Mouse (Mus musculus) erythroid progenitor cell, adult 5-6 weeks (primary cell): ENCODE measurements around the gene Slc38a11. TPM values are rescaled to one million over a fixed set of nuclear protein-coding genes. Genes with fewer than 3 reads are reported as not detected.

ENCODE experiments used
- ATAC-seq: replicated peaks from 2 replicates; pipeline ENCODE4 v1.8.0; 2016; ENCODE audit warnings: moderate number of reproducible peaks, mild to moderate bottlenecking, moderate TSS enrichment, inconsistent platforms; ENCODE audit not compliant: poor library complexity, low FRiP score, severe bottlenecking
- total RNA-seq, 2 experiments: library from RNA; stranded (forward) in 1 of 2; stranded (reverse) in 1 of 2; fragments of 150-400 nt in 1 of 2; fragments of 186-747, 209-891 nt in 1 of 2; gene quantifications; 2 replicates each; pipeline versions ENCODE4 v1.2.3 to v1.2.4; 2015 to 2017; ENCODE audit warnings: low replicate concordance in 2 of 2

Slc38a11 gene
- total RNA-seq (2015; ENCODE audit: low replicate concordance), result not detected in 2 replicates
- not detected in 2 replicates for total RNA-seq (2017; ENCODE audit: low replicate concordance)

DNA sequence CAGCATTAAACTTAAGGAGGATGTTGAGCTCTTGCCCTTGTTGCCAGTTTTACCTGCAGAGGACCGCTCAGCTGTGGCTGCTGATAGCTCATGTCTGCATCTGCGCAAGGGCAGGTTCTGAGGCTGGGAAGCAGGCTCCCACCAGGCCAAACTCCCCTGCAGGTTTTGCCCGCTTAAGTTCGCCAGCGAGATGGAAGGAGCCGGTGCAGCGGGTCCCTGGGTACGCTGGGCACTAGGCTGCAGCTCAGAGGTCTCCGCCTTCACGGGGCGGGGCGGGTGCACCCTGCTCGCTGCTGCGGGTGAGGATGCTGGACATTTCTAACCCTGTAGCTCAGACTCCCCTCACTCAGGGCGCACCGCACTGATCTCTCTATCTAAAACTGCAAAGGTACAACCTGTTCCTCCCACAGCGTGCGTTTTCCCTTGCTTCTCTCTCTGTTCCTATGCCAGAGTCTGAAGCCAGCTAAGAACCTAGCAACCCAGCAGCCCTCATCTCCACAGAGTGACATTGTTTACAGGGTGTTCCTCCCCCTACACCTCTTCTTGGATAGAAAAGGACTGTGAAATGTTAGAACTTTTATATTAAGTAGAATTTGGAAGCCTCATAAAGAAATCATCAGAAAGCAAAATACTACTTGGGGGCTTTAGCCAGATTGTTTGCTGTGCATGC, at the start of gene Slc38a11:
Gene Slc38a11, minus strand, starts transcription at position 207 of the 670 bp plus-strand sequence.
- ATAC-seq, result no peak

DNA sequence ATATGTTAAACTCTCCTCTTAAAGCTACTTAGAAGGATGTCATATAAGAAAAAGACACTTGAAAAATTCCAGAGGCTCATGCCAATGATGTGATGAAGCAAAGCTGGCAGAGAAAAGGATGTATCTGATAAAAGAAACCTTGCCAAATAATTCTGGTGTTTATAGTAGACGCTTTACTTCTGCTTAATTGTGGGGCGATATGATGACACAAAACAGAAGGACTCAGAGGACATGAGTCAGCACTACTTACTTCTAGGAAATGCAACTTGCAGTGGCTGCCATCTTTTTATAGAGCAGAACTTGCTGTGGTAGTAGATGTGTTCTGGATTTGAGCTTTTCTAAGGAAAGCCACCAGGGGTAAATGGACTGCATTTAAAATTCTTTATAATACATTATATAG, 43.3 kb upstream of the Slc38a11 start:
- ATAC-seq, result no peak

DNA sequence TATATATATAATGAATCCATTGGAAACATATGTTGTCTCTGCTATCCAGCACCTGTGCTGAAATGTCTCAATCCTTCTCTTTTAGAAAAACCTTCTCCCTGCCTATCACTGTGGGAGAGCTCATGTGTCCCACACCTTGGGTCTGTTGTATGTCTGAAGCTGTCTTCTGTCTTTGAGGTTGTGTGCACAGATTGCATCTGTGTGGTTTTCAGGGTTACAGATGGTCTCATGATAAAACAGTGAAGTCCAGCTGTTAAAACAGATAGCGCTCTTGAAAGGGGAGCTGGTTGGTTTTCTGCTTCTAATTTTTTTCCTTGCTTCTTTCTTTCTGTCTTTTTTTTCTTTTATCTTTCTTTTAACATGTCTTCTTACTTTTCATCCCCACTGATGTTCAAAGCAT, 41.6 kb upstream of the Slc38a11 start:
- ATAC-seq, result no peak

DNA sequence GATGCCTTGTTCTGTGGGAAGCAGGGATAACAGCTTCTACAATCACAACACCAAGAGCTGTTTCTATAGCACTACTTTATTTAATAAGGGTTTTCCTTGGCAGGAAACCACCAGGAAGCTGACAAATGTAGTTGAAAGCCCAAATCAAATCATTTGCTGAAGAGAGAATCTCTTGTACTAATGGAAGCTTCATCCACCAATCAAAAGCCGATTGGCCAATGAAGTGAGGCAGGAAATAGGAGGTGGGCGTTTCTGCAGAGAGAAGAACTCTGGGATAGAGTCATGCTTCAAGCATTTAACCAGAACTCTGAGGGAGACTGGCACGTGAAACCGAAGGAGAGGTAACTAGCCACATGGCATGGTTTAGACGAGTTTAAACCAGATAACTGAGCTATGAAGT, 38.2 kb upstream of the Slc38a11 start:
- ATAC-seq, result no peak

DNA sequence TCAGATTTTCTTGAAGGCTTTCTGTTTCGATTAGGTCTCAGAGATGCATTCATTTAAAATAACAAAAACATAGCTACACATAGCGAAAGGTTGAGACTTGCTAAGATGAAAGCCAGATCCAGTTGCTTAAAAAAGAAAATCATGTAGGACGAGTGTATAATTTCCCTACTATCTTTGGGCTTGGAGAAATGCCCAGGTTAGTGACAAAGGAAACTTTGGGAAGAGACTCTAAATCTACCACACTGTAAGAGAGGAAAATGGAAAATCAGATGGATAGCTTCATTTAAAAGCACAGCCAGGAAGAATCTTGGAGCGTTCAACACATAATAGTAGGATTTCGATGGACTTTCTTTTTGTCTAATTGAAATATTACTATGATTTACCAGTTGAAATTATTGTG, 36.1 kb upstream of the Slc38a11 start:
- ATAC-seq, result no peak

DNA sequence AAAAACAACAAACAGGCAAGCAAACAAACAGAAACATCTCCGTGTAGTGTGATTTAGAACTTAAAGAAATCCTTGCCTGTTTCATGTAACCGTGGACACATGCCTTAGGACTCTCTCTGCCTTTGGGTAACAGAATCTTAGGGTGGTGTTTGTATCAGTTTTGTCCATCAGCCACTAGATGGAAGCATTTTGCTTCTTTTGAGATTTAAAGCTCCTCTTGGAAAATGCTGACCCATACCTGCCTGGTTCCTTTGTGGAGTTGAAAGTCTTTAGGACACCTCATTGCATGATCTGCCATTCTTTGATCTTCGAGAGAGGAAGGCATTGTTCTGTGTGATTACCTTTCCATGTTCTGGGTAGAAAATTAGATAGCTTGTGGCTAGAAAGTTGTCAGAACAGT, 32.3 kb upstream of the Slc38a11 start:
- no peak for ATAC-seq

DNA sequence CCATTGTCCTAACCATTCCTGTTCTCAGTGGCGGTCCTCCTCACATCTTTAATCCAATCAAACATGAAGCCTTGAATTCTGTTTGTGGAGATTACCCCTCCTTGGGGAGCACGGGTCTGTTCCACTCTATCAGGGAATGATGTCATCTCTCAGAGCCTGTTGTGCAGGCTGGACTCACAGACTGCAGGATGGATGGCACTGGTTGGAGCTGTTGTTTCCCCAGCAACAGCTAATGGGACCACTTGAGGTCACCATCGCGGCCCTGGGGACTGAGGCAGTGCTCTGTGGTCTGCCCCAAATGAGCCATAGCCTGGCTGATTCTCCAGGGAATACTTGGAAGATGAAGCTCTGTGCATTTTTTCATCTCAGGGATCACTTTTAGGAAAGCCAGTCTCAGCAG, 29.2 kb upstream of the Slc38a11 start:
- ATAC-seq, result no peak

DNA sequence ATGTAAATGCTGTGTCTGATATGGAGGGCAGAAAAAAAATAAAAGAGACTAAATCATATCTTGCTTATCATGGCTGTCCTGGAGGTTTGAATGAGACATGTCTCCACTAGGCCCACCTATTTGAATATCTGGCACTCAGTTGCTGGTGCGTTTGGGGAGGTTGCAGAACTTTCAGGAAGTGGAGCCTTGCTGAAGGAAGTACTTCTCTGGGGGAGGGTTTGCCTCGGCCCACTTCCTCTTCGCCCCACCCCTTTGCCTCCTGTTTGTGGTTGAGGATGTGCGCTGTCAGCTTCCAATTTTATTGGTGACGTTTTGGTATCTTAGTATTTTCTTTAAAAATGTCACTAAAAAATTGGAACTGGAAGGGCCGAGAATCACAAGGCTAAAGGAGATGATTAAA, 27.5 kb upstream of the Slc38a11 start:
- ATAC-seq, result no peak

DNA sequence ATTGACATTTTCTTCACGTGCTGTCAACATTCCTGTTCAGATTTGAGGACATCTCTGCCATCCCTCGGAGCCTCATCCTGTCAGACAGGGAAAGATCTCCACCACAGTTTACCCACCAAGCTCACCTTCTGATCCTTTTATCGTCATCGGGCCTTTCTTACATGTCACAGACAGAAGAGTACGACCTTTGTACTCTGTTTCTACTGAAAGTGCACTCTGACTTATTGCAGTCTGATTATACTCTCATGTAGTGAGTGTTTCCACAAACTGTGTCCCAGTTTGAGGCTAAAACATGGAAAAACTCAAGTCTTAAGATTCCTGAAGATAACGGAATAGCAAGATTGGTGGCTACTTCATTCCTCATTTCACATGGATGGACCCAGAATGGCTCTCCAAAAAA, 21.0 kb upstream of the Slc38a11 start:
- no peak for ATAC-seq

DNA sequence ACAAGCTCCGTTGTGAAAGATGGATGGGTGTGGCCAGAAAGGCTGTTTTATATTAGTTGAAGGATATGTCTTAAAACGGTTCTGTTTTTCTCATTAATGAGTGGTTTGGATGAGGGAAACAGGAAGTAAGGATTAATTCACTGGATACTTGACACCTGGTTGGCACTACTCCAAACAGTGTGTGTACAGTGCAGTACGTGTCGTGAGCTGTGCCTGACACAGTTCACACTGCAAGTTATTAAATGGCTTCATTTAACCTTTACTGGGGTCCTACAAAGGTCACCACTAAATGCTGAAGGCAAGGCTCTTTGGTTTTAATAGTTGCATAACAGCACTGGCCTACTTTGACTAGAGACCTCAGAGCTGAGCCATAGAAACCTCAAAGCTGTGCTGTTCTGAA, 18.7 kb upstream of the Slc38a11 start:
- ATAC-seq, result no peak

DNA sequence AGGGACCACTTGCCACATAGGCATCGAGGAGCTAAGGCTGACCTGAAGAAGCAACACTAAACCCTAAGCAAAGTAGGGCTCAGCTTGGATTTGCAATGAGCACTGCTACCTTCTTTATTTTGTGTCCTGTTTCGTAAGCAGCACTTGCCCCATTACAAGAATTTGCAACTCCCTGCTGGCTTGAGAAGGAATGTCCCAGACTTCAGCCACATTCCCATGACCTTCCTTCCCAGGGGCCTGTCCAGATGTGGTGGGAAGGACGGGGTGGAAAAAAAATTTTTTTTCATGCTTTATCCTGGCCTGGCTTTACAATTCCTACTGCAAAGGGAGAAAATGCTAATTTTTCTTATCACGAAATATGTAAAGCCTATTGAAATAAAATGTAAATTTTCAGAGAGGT, 14.6 kb upstream of the Slc38a11 start:
- no peak for ATAC-seq

DNA sequence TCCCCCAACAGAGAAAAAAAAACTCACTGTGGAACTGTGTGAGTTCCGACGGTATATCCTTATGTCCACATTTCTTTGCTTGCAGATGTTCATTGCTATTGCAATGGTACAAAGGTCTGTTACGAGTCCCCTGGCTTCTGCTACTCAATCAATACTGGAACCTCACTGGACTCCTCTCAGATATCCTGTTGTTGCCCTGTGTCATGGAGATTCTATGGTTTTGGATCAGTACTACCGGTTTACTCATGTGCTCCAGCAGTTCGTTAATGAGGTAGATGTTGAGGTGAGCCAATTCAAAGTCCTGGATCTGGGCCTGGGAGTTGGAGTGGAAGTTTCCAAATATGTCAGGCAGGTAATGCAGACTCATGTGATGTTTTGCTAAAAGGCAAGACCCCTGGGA, 10.6 kb upstream of the Slc38a11 start:
- ATAC-seq, result no peak

DNA sequence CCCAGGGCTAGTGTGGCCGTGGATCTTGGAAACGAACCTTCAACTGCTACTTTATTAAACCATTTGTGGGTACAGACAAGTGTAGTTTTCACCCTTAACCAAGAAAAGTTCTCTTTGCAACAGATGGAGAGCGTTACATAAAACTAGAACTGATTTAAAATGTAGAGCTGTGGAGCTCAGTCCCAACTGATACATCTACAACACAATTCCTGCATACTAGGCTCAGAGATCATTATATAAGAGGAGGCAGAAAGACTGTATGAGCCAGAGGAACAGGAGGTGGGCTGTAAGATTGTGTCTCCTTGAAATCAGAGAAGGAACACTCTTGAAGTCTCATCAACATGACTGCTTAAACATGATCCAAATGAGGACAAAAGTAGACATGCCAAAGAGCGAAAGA, 9.2 kb upstream of the Slc38a11 start:
- ATAC-seq, result no peak

DNA sequence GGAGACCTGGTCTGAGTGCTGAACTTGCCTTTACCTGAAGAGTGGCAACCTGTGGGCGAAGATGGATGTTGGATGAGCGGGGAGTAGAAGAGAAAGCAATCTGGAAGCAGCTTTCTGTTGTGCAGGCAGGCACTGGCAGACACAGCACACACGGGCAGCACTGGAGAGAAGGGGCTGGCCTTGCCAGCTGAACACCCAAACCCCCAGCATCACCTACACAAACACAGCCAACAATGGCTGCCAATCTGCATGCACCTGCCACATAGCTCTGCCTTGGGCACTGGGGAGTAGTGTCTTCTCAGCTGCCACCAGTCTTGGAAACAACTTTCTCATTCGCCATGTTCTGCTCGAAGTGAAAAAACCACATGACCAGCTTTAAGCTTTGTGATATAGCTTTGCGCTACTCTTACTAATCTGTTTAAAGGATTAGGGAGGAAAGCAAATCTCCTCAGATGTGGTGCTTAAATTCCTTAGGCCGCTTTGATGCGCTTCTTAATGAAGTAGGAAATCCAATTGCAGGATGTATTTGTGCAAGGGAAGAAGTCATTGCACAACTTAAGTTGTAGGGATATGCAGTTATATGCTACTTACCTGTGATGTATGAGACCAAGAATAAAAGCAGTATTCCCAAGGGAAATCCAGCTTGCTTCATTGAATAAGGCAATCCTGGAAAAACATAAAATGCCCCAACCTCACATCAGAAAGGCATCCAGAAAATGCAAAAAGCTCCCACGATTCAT, 2.9 kb downstream of the Slc38a11 start:
- ATAC-seq, result no peak

DNA sequence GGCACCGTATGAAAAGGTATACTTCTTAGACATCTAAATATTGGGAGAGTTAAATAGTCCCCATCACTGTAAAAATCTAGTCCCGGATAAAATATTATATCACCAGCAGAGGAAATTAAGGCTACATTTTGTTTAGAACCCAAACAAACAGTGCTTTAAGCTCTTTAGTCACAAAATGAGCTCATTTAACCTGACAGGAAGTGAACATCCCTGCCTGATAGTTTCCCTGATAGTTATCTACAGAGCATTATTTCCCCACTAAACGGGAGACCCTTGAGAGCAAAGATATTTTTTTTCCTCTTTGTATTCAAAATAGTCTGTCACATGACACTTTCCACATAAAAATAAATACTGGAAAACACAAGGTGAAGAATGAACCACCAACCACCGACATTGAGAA, 16.5 kb downstream of the Slc38a11 start:
- no peak for ATAC-seq

DNA sequence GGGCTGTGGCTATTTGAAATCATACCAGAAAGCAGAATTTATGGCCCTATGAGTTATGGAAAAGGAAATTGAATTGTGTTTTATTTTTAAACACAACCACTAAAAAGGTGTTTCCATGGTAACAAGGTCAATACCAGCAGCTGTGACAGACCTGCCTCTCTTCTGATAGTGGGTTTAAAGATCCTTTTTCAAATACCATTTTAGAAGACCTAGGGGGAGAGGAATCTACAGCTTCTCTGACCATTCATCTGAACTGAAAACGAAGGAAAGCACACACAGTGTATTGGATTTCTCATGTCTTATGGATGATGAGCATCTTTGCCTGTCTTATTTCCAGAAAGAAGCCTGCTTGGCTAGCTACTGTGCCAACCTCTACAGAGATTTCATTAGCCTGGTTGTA, 16.9 kb downstream of the Slc38a11 start:
- ATAC-seq, result no peak

DNA sequence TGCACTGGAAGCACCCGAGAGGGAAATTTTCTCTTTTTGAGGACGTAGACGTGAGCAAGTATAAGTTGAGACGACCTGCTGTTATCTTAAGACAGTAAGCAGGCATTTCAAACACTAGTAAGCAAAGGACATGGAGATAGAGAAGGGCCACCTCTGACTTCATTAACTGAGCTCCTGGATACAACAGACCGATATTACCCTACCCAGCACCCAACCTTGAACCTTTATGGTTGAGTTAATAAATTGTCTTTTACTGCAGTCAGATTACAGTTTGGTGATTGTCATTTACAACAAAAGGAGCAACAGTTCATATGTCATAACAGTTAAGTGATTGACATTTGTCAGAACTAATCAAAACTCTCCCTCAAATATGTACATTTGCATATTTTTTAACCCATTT, 17.8 kb downstream of the Slc38a11 start:
- ATAC-seq, result no peak

DNA sequence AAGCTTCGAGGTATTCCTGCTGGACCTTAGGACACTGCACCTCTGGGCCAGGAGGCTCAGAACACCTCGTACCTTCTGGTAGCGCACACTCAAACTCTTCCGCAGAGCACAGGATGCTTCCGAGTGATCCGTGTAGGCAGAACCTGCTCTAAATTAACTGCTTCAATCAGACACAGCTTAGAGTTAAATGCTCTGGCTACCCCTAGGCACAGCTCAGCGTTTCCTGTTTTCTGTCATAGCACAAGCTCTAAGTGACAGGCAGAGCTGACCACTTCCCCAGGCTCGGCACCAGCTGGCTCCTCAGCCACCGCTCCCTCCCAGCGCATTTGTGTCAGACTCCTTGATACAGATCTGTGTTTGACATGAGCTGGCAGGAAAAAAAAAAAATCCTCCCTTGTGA, 21.8 kb downstream of the Slc38a11 start:
- no peak for ATAC-seq

DNA sequence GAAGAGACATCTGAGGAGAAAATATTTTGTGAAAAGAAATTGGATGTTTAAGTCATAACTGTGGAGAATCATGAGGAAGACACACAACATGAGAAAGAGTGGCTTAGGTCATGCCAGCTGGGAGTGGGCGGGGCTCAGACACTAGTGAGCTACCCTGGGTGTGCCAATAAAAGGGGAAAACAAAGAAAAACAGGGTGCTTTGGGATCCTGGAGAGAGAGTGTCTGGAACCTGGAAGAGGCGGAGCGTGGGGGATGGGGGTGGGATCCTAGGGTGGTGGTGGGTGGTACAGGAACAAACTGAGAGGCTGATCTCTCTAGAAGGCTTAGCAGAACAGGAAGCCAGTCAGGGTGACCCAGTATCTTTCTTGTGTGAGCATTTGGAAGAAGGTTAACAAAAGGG, 23.0 kb downstream of the Slc38a11 start:
- ATAC-seq, result no peak

DNA sequence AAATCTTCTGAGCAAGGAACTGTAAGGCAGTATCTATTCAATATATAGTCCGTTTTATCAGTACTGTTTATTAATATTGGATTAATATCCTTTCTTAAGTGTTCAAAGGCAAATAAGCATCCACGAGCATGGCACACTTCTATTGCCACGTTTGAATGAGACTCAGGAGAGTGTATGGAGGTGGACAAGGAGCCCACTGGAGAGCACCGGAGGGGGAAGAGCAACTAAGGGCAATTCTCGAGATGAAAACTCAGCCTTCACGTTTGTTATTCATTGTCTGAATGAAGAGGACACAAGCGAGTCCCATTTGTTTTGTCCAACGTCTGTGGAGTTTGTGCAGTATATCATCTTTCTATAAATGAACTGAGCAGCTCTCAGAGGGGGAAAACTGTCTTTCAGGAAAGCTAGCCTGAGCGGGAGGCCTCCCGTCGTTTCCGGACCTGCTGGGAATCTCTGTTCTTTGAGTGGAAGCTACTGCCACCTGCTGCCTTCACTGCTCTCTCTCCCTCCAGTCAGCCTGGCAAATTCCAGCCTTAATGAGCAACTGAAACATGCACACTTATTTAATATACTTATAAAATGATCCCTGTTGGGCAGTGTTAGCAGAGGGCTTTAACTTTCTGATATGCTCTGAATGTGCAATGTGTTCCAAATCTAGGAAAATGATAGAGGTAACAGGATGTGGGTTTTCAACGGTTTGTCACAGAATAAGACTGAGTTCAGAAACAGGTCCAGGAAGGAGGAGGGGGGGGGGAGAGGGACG, 26.3 kb downstream of the Slc38a11 start:
- ATAC-seq, result no peak

DNA sequence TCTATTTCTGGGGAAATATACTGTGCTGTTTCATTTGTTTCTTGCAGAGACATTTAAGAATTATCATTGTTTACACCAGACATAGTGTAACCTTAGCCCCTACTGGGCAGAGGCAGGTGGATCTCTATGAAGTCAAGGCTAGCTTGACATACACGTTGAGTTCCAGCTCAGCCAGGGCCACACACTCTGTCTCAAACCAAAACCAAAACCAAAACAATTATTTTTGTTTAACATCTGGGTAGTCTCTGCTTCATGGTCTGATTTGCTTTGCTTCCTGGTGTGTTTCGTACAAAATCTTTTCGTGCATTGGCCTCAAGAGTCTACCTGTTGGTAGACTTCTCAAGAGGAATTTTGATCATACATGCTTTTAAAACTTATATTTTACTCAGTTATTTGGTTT, 27.2 kb downstream of the Slc38a11 start:
- no peak for ATAC-seq
